In the genomic region with DNA sequence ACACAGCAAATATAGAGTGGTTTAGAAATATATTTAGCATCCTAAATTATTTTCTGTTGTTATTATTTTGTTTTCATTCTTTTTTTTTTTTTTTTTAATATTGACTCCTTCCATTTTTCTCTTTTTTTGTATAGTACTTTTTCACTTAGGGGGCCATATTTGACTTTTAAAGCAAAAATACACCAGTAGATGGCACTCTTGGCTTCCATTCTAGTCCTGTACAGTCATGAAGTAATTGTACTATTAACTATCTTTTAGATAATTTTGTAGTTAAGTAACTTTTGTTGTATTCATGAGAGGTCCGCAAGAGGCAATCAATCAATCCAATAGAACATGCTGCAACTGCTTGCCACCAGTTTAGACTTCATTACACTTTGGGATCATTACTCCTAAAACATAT, we compare ENCODE assay signal across 17 mouse cellular contexts. TPM values are rescaled to one million over a fixed set of nuclear protein-coding genes. Genes with fewer than 3 reads are reported as not detected.
DNase-seq lines count a peak whose midpoint lies in the region; ATAC-seq and TF ChIP-seq lines count a peak whose summit lies in the region.
"Had no signal": no experiment of that assay in that cellular context is flagged by ENCODE, and none has a peak within 500 bp of the region (broad histone marks: within the 10 kb centered on the region; RNA-seq: fewer than 3 reads in every experiment).

No protein-coding gene starts in this region.

- no peak overlapping the region for H3K9ac ChIP-seq in hindbrain, embryonic 14.5 days
- H3K9ac ChIP-seq in hindbrain, embryonic 12.5 days: no peak overlapping the region
- H3K9ac ChIP-seq in midbrain, postnatal 0 days (replicated peaks; ENCODE audit: low read length, poor library complexity, severe bottlenecking): no peak overlapping the region
- no peak overlapping the region for H3K9ac ChIP-seq in midbrain, embryonic 16.5 days (ENCODE audit: low read depth, low read length)
- H3K9ac ChIP-seq in heart, embryonic 12.5 days: no peak overlapping the region
- H3K9ac ChIP-seq: embryonic facial prominence, embryonic 12.5 days; heart, embryonic 15.5 days; neural tube, embryonic 12.5 days had no signal

- H3K4me3 ChIP-seq in hindbrain, embryonic 14.5 days (replicated peaks; ENCODE audit: low read length): no peak overlapping the region
- H3K4me3 ChIP-seq in hindbrain, embryonic 12.5 days: no peak overlapping the region
- H3K4me3 ChIP-seq in midbrain, postnatal 0 days (ENCODE audit: low read depth, low read length): no peak overlapping the region
- no peak overlapping the region for H3K4me3 ChIP-seq in midbrain, embryonic 16.5 days (ENCODE audit: low read depth, low read length)
- no peak overlapping the region for H3K4me3 ChIP-seq in heart, embryonic 12.5 days
- H3K4me3 ChIP-seq: embryonic facial prominence, embryonic 12.5 days; heart, embryonic 15.5 days; neural tube, embryonic 12.5 days had no signal

- peak; percentile 58 for DNase-seq in hindbrain, embryonic 14.5 days (ENCODE audit: low spot score)
- DNase-seq in midbrain, postnatal 0 days (ENCODE audit: low spot score): peak; percentile 65
- peak; percentile 2 for DNase-seq in embryo, embryonic 11.5 days (ENCODE audit: low read depth, low spot score)
- no peak for DNase-seq in testis, postnatal 14 days (ENCODE audit: low spot score)
- DNase-seq: kidney, adult 8-10 months; lung, postnatal 4 days; thymus, postnatal 36 days had no signal

- no peaks in the 10 kb centered on the region for H3K27me3 ChIP-seq in hindbrain, embryonic 14.5 days (ENCODE audit: control insufficient read depth, insufficient read depth, low read length)
- no peaks in the 10 kb centered on the region for H3K27me3 ChIP-seq in hindbrain, embryonic 12.5 days
- no peaks in the 10 kb centered on the region for H3K27me3 ChIP-seq in midbrain, postnatal 0 days (ENCODE audit: insufficient read depth, low read length)
- no peaks in the 10 kb centered on the region for H3K27me3 ChIP-seq in midbrain, embryonic 16.5 days (ENCODE audit: control insufficient read depth, insufficient read depth, low read depth, low read length)
- H3K27me3 ChIP-seq in heart, embryonic 12.5 days (replicated peaks): no peaks in the 10 kb centered on the region
- H3K27me3 ChIP-seq: embryonic facial prominence, embryonic 12.5 days; heart, embryonic 15.5 days; neural tube, embryonic 12.5 days had no signal

- TF ChIP-seq CTCF in midbrain, postnatal 0 days (IDR thresholded peaks at IDR 0.05): peak; percentile 64

- no peaks in the 10 kb centered on the region for H3K9me3 ChIP-seq in hindbrain, embryonic 14.5 days (ENCODE audit: control insufficient read depth, low read length)
- no peaks in the 10 kb centered on the region for H3K9me3 ChIP-seq in hindbrain, embryonic 12.5 days (replicated peaks)
- no peaks in the 10 kb centered on the region for H3K9me3 ChIP-seq in midbrain, postnatal 0 days (ENCODE audit: low read length)
- no peaks in the 10 kb centered on the region for H3K9me3 ChIP-seq in midbrain, embryonic 16.5 days (replicated peaks; ENCODE audit: control insufficient read depth, low read length, poor library complexity, severe bottlenecking)
- no peaks in the 10 kb centered on the region for H3K9me3 ChIP-seq in heart, embryonic 12.5 days (replicated peaks)
- H3K9me3 ChIP-seq: embryonic facial prominence, embryonic 12.5 days; heart, embryonic 15.5 days; neural tube, embryonic 12.5 days had no signal

- no peak for ATAC-seq in hindbrain, embryonic 14.5 days (ENCODE audit: low FRiP score)
- ATAC-seq in hindbrain, embryonic 12.5 days (ENCODE audit: low FRiP score): no peak
- ATAC-seq in midbrain, postnatal 0 days (ENCODE audit: low FRiP score): no peak
- no peak for ATAC-seq in midbrain, embryonic 16.5 days
- ATAC-seq in activated CD4-positive, CD25-positive, alpha-beta regulatory T cell, adult 4 months: no peak
- no peak for ATAC-seq in heart, embryonic 12.5 days (ENCODE audit: insufficient number of reproducible peaks, low FRiP score)

- H3K36me3 ChIP-seq in hindbrain, embryonic 14.5 days (replicated peaks; ENCODE audit: control insufficient read depth, insufficient read depth): peaks cover 89% of the 10 kb centered on the region
- peaks cover 66% of the 10 kb centered on the region for H3K36me3 ChIP-seq in hindbrain, embryonic 12.5 days
- peaks cover 41% of the 10 kb centered on the region for H3K36me3 ChIP-seq in midbrain, postnatal 0 days (ENCODE audit: insufficient read depth, low read length)
- H3K36me3 ChIP-seq in midbrain, embryonic 16.5 days (ENCODE audit: control insufficient read depth, insufficient read depth, low read length): peaks cover 47% of the 10 kb centered on the region
- H3K36me3 ChIP-seq in heart, embryonic 12.5 days: peaks cover 66% of the 10 kb centered on the region

- no peak overlapping the region for H3K27ac ChIP-seq in hindbrain, embryonic 14.5 days
- no peak overlapping the region for H3K27ac ChIP-seq in hindbrain, embryonic 12.5 days
- H3K27ac ChIP-seq in midbrain, postnatal 0 days (ENCODE audit: low read depth, low read length): no peak overlapping the region
- no peak overlapping the region for H3K27ac ChIP-seq in midbrain, embryonic 16.5 days (ENCODE audit: low read length)
- no peak overlapping the region for H3K27ac ChIP-seq in heart, embryonic 12.5 days (ENCODE audit: poor library complexity, severe bottlenecking)
- H3K27ac ChIP-seq: embryonic facial prominence, embryonic 12.5 days; heart, embryonic 15.5 days; neural tube, embryonic 12.5 days had no signal

- H3K4me1 ChIP-seq in hindbrain, embryonic 14.5 days (replicated peaks; ENCODE audit: control insufficient read depth, insufficient read depth, low read length): no peaks in the 10 kb centered on the region
- no peaks in the 10 kb centered on the region for H3K4me1 ChIP-seq in hindbrain, embryonic 12.5 days
- H3K4me1 ChIP-seq in midbrain, postnatal 0 days (ENCODE audit: insufficient read depth, low read length): no peaks in the 10 kb centered on the region
- H3K4me1 ChIP-seq in midbrain, embryonic 16.5 days (ENCODE audit: control insufficient read depth, insufficient read depth, low read length): no peaks in the 10 kb centered on the region
- H3K4me1 ChIP-seq in heart, embryonic 12.5 days (replicated peaks): no peaks in the 10 kb centered on the region
- H3K4me1 ChIP-seq: embryonic facial prominence, embryonic 12.5 days; heart, embryonic 15.5 days; neural tube, embryonic 12.5 days had no signal

- 88% methylated on average over 1 of the region's 1 CpGs for WGBS in hindbrain, embryonic 14.5 days
- 95% methylated on average over 1 of the region's 1 CpGs for WGBS in hindbrain, embryonic 12.5 days
- 98% methylated on average over 1 of the region's 1 CpGs for WGBS in midbrain, postnatal 0 days
- 96% methylated on average over 1 of the region's 1 CpGs for WGBS in midbrain, embryonic 16.5 days
- 80% methylated on average over 1 of the region's 1 CpGs for WGBS in heart, embryonic 12.5 days

- H3K4me2 ChIP-seq in hindbrain, embryonic 14.5 days (replicated peaks): no peak overlapping the region
- H3K4me2 ChIP-seq in hindbrain, embryonic 12.5 days (replicated peaks): no peak overlapping the region
- H3K4me2 ChIP-seq in midbrain, postnatal 0 days (ENCODE audit: low read depth, low read length, poor library complexity, severe bottlenecking): no peak overlapping the region
- no peak overlapping the region for H3K4me2 ChIP-seq in midbrain, embryonic 16.5 days (ENCODE audit: low read length)
- no peak overlapping the region for H3K4me2 ChIP-seq in heart, embryonic 12.5 days
- H3K4me2 ChIP-seq: embryonic facial prominence, embryonic 12.5 days; heart, embryonic 15.5 days; neural tube, embryonic 12.5 days had no signal

RNA-seq across cellular contexts. Expression of a gene that starts 8.6 kb away (rescaled TPM):
- polyA plus RNA-seq in hindbrain, embryonic 14.5 days (2014; fragmentation: Nextera tagmentation; extraction: Ambion mirVana): 78.7 and 85.7 TPM in 2 replicates
- polyA plus RNA-seq in hindbrain, embryonic 12.5 days (2016; fragmentation: Nextera tagmentation; extraction: Ambion mirVana): 150 and 156 TPM in 2 replicates
- total RNA-seq in midbrain, postnatal 0 days (2014; rRNA removed): 14.9 and 18.6 TPM in 2 replicates
- polyA plus RNA-seq in midbrain, postnatal 0 days (2015; fragmentation: Nextera tagmentation; extraction: Ambion mirVana): 71.7 and 73.7 TPM in 2 replicates
- polyA plus RNA-seq in midbrain, embryonic 16.5 days (2015; fragmentation: Nextera tagmentation; extraction: Ambion mirVana): 96.8 and 110 TPM in 2 replicates
- polyA plus RNA-seq in activated CD4-positive, CD25-positive, alpha-beta regulatory T cell, adult 4 months (2017; shearing (Covaris generic)): 100 to 1,000 TPM; 109 to 114 TPM
- polyA plus RNA-seq in heart, embryonic 12.5 days (2016; fragmentation: Nextera tagmentation; extraction: Ambion mirVana): 106 and 110 TPM in 2 replicates

RNA-seq across cellular contexts. Expression of a gene that starts 11.3 kb away (rescaled TPM):
- 0.24 and 0.33 TPM in 2 replicates for polyA plus RNA-seq in hindbrain, embryonic 14.5 days (2014; fragmentation: Nextera tagmentation; extraction: Ambion mirVana)
- polyA plus RNA-seq in hindbrain, embryonic 12.5 days (2016; fragmentation: Nextera tagmentation; extraction: Ambion mirVana): not detected in 2 replicates
- 0.44 TPM in 1 of 2 replicates, not detected in the other for total RNA-seq in midbrain, postnatal 0 days (2014; rRNA removed)
- polyA plus RNA-seq in midbrain, postnatal 0 days (2015; fragmentation: Nextera tagmentation; extraction: Ambion mirVana): not detected in 2 replicates
- polyA plus RNA-seq in midbrain, embryonic 16.5 days (2015; fragmentation: Nextera tagmentation; extraction: Ambion mirVana): not detected in 2 replicates
- polyA plus RNA-seq in activated CD4-positive, CD25-positive, alpha-beta regulatory T cell, adult 4 months (2017; shearing (Covaris generic)): not detected
- not detected in 2 replicates for polyA plus RNA-seq in heart, embryonic 12.5 days (2016; fragmentation: Nextera tagmentation; extraction: Ambion mirVana)
- total RNA-seq: left cerebral cortex, postnatal 10 days had no signal
- polyA plus RNA-seq: embryonic facial prominence, embryonic 12.5 days; heart, embryonic 15.5 days; neural tube, embryonic 12.5 days; spleen, adult 2 months had no signal

RNA-seq across cellular contexts. Expression of a gene that starts 13.6 kb away (rescaled TPM):
- polyA plus RNA-seq in hindbrain, embryonic 14.5 days (2014; fragmentation: Nextera tagmentation; extraction: Ambion mirVana): not detected in 2 replicates
- not detected in 2 replicates for polyA plus RNA-seq in hindbrain, embryonic 12.5 days (2016; fragmentation: Nextera tagmentation; extraction: Ambion mirVana)
- total RNA-seq in midbrain, postnatal 0 days (2014; rRNA removed): 0.16 and 0.99 TPM in 2 replicates
- not detected in 2 replicates for polyA plus RNA-seq in midbrain, postnatal 0 days (2015; fragmentation: Nextera tagmentation; extraction: Ambion mirVana)
- polyA plus RNA-seq in midbrain, embryonic 16.5 days (2015; fragmentation: Nextera tagmentation; extraction: Ambion mirVana): not detected in 2 replicates
- not detected for polyA plus RNA-seq in activated CD4-positive, CD25-positive, alpha-beta regulatory T cell, adult 4 months (2017; shearing (Covaris generic))
- polyA plus RNA-seq in heart, embryonic 12.5 days (2016; fragmentation: Nextera tagmentation; extraction: Ambion mirVana): not detected in 2 replicates
- total RNA-seq: left cerebral cortex, postnatal 10 days had no signal
- polyA plus RNA-seq: heart, embryonic 15.5 days; neural tube, embryonic 12.5 days; spleen, adult 2 months had no signal

RNA-seq across cellular contexts. Expression of a gene that starts 39.6 kb away (rescaled TPM):
- polyA plus RNA-seq in hindbrain, embryonic 14.5 days (2014; fragmentation: Nextera tagmentation; extraction: Ambion mirVana): not detected in 2 replicates
- polyA plus RNA-seq in hindbrain, embryonic 12.5 days (2016; fragmentation: Nextera tagmentation; extraction: Ambion mirVana): not detected in 2 replicates
- total RNA-seq in midbrain, postnatal 0 days (2014; rRNA removed): not detected in 2 replicates
- polyA plus RNA-seq in midbrain, postnatal 0 days (2015; fragmentation: Nextera tagmentation; extraction: Ambion mirVana): not detected in 2 replicates
- polyA plus RNA-seq in midbrain, embryonic 16.5 days (2015; fragmentation: Nextera tagmentation; extraction: Ambion mirVana): not detected in 2 replicates
- 1 to 10 TPM in 1 of 2 experiments, not detected in 1; 2.5 TPM for polyA plus RNA-seq in activated CD4-positive, CD25-positive, alpha-beta regulatory T cell, adult 4 months (2017; shearing (Covaris generic))
- not detected in 2 replicates for polyA plus RNA-seq in heart, embryonic 12.5 days (2016; fragmentation: Nextera tagmentation; extraction: Ambion mirVana)
- total RNA-seq: left cerebral cortex, postnatal 10 days had no signal
- polyA plus RNA-seq: embryonic facial prominence, embryonic 12.5 days; frontal cortex, adult 2 months; heart, embryonic 15.5 days; neural tube, embryonic 12.5 days; spleen, adult 2 months had no signal

RNA-seq across cellular contexts. Expression of a gene that starts 40.8 kb away (rescaled TPM):
- polyA plus RNA-seq in hindbrain, embryonic 14.5 days (2014; fragmentation: Nextera tagmentation; extraction: Ambion mirVana): 0.13 and 0.17 TPM in 2 replicates
- polyA plus RNA-seq in hindbrain, embryonic 12.5 days (2016; fragmentation: Nextera tagmentation; extraction: Ambion mirVana): 0.29 TPM in 1 of 2 replicates, not detected in the other
- total RNA-seq in midbrain, postnatal 0 days (2014; rRNA removed): 0.16 and 0.38 TPM in 2 replicates
- polyA plus RNA-seq in midbrain, postnatal 0 days (2015; fragmentation: Nextera tagmentation; extraction: Ambion mirVana): 0.14 TPM in 1 of 2 replicates, not detected in the other
- 0.10 and 0.21 TPM in 2 replicates for polyA plus RNA-seq in midbrain, embryonic 16.5 days (2015; fragmentation: Nextera tagmentation; extraction: Ambion mirVana)
- under 1 TPM; 0.15 TPM for polyA plus RNA-seq in activated CD4-positive, CD25-positive, alpha-beta regulatory T cell, adult 4 months (2017; shearing (Covaris generic))
- not detected in 2 replicates for polyA plus RNA-seq in heart, embryonic 12.5 days (2016; fragmentation: Nextera tagmentation; extraction: Ambion mirVana)
- polyA plus RNA-seq: embryonic facial prominence, embryonic 12.5 days; heart, embryonic 15.5 days; neural tube, embryonic 12.5 days; spleen, adult 2 months had no signal
